Mouse (Mus musculus) forebrain, embryonic 16.5 days (tissue): ENCODE measurements around the gene Smchd1. TPM values are rescaled to one million over a fixed set of nuclear protein-coding genes. Genes with fewer than 3 reads are reported as not detected.

Experiments used
- ATAC-seq: fragments of 200-750 bp; cut with Nextera tagmentation; 2 replicates; pipeline ENCODE4 v1.8.0; 2017; ENCODE audit warnings: mild to moderate bottlenecking, moderate library complexity
- H3K27ac ChIP-seq: fragments of 300-500 bp; sonication (generic); 2 replicates; pipeline ENCODE4 v1.5.1; 2014; ENCODE audit warnings: low read length, control low read depth
- H3K27me3 ChIP-seq: fragments of 300-500 bp; sonication (generic); replicated peaks from 2 replicates; pipeline ENCODE4 v1.6.1; 2014; ENCODE audit warnings: low read length; ENCODE audit not compliant: control insufficient read depth, insufficient read depth
- H3K36me3 ChIP-seq: fragments of 300-500 bp; sonication (generic); 2 replicates; pipeline ENCODE4 v1.6.1; 2014; ENCODE audit not compliant: control insufficient read depth, insufficient read depth
- H3K4me1 ChIP-seq: fragments of 300-500 bp; sonication (generic); replicated peaks from 2 replicates; pipeline ENCODE4 v1.6.1; 2014; ENCODE audit warnings: low read length; ENCODE audit not compliant: control insufficient read depth, insufficient read depth
- H3K4me2 ChIP-seq: fragments of 300-500 bp; sonication (generic); 2 replicates; pipeline ENCODE4 v1.6.1; 2014; ENCODE audit warnings: mild to moderate bottlenecking, low read length, control low read depth
- H3K4me3 ChIP-seq: fragments of 300-500 bp; sonication (generic); replicated peaks from 2 replicates; pipeline ENCODE4 v1.5.1; 2014; ENCODE audit warnings: mild to moderate bottlenecking, low read length, control low read depth
- H3K9ac ChIP-seq: fragments of 300-500 bp; sonication (generic); replicated peaks from 2 replicates; pipeline ENCODE4 v1.6.1; 2014; ENCODE audit warnings: low read depth, low read length, control low read depth
- H3K9me3 ChIP-seq: fragments of 300-500 bp; sonication (generic); 2 replicates; pipeline ENCODE4 v1.6.1; 2016; ENCODE audit warnings: low read length; ENCODE audit not compliant: control insufficient read depth
- WGBS: fragments of 180-500 bp; shearing (Covaris S2); extraction: QIAGEN DNeasy Blood & Tissue Kit; methylation state at CpG from one replicate; pipeline ENCODE4 v1.1.7; 2014; 5-methylcytosine and 5-hydroxymethylcytosine counted together
- polyA plus RNA-seq: library from polyadenylated mRNA; unstranded; fragments of >200 nt; fragmentation: Nextera tagmentation; extraction: Ambion mirVana; gene quantifications from 2 replicates; pipeline ENCODE4 v1.2.1, GENCODE M21; 2015

Gene Smchd1
- polyA plus RNA-seq, 1 experiment from 2014 or later = 53.4 TPM

DNA sequence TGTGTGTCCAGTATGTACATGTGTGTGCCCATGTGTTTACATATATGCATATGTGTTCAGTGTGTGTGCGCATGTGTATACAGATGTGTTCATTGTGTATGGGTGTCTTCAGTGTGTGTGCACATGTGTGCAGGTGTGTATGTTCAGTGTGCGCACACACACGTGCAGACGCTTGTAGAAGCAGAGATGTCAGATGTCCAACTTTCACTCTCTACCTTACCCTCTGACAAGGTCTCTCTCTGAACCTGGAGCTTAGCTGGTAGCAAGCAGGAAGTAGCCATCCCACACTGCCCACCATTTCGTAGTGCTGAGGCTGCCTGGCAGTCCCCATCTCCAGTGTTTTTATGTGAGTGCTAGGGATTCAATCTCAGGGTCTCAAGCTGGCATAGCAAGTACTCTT lies 166.8 kb downstream of the Smchd1 start:
- Histone ChIP-seq H3K4me1 (peaks cover 12% of the 10 kb centered on the region), H3K4me3 (no peak overlapping the region), H3K9me3 (no peaks in the 10 kb centered on the region), H3K4me2 (no peak overlapping the region), H3K27me3 (peaks cover 21% of the 10 kb centered on the region), H3K9ac (no peak overlapping the region), H3K36me3 (no peaks in the 10 kb centered on the region), H3K27ac (no peak overlapping the region)
- 93% methylated on average over 5 of the region's 5 CpGs for WGBS
- ATAC-seq = no peak

DNA sequence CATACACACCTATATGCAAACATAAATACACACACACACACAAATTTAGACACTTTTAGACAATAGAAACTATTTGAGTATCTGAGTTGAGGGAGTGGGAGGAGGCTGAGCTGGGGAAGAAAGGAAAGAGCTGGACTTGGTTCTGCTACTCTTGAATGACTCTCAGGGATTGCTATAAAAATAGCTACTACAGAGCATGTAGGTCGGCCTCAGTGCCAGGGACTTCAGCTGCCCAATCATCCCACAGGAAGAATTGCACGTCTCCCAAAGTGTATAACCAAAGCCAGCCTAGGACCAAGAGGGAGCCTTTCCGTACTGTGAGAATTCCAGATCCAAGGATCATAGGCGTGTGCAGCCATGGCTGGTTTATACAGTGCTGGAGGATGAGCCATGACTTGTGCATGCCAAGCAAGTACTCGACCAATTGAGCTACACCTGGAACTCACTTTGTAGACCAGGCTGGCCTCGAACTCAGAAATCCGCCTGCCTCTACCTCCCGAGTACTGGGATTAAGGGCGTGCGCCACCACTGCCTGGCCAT lies 167.8 kb downstream of the Smchd1 start:
- ATAC-seq = no peak
- H3K4me1 ChIP-seq = peaks cover 12% of the 10 kb centered on the region
- no peaks in the 10 kb centered on the region for H3K36me3 ChIP-seq
- H3K9ac ChIP-seq = no peak overlapping the region
- H3K27ac ChIP-seq = no peak overlapping the region
- no peak overlapping the region for H3K4me2 ChIP-seq
- no peaks in the 10 kb centered on the region for H3K9me3 ChIP-seq
- WGBS = 85% methylated on average over 10 of the region's 10 CpGs
- H3K4me3 ChIP-seq = no peak overlapping the region
- H3K27me3 ChIP-seq = peaks cover 21% of the 10 kb centered on the region

DNA sequence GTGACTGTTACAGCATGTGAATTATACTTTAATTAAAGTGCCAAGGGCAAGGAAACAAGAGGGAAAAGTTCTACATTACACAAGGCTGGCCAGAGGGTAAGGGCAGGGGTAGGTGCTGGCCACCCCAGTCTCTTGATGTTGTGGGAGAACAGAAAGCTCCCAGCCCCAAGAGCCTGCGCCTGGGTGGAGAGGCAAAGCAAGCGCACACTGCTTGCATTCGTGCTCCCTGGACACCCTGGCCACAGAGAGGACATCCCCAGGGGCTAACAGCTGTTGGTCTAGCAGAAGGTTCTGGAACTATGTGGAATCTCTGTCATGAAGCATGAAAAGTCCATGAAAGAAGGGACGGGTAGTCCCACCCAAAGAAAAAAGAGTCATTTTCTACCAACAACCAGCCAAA lies 168.4 kb downstream of the Smchd1 start:
- no peak overlapping the region for H3K9ac ChIP-seq
- no peak overlapping the region for H3K4me2 ChIP-seq
- peaks cover 17% of the 10 kb centered on the region for H3K27me3 ChIP-seq
- no peaks in the 10 kb centered on the region for H3K9me3 ChIP-seq
- peaks cover 12% of the 10 kb centered on the region for H3K4me1 ChIP-seq
- H3K36me3 ChIP-seq = no peaks in the 10 kb centered on the region
- WGBS = 92% methylated on average over 4 of the region's 4 CpGs
- no peak overlapping the region for H3K27ac ChIP-seq
- H3K4me3 ChIP-seq = no peak overlapping the region
- ATAC-seq = no peak

DNA sequence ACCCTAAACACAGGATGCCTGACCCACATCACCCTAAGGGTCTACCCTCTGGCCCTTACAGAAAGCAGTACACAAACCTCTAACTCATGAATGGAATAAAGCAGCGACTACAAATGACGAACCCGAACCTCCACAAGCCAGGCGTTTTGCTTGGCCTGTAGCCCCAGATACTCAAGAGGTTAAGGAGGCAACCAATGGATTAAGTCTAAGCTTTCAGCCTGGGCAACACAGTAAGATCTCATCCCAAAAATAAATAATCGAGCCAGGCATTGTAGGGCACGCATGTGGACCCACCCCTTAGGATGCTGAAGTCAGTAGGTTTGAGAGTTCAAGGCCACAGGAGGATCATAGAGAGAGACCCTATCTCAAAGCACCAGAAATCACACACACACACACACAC lies 169.1 kb downstream of the Smchd1 start:
- Histone ChIP-seq H3K27me3 (peaks cover 15% of the 10 kb centered on the region), H3K27ac (no peak overlapping the region), H3K36me3 (no peaks in the 10 kb centered on the region), H3K4me1 (peaks cover 12% of the 10 kb centered on the region), H3K4me3 (no peak overlapping the region), H3K9me3 (no peaks in the 10 kb centered on the region), H3K9ac (no peak overlapping the region), H3K4me2 (no peak overlapping the region)
- no peak for ATAC-seq
- WGBS = 91% methylated on average over 6 of the region's 6 CpGs

DNA sequence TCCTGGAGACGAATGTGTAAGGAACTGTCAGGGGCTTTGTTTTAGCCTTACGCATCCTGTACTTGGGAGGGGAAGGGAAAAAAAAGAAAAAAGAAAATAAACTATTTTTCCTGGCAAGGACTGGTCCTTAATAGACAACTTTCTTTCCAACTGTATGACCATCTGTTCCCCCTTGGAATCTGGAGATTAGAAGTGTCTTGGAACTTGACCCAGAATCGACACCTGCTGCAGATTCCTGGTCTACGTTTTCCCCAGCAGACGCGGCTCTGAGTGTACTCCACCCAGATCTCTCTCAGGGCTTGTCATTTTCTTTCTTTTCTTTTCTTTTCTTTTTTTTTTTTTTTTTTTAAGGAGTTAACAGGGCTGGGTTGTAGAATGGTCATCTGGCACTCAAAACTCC lies 171.7 kb downstream of the Smchd1 start:
- Histone ChIP-seq H3K9ac (no peak overlapping the region), H3K4me1 (no peaks in the 10 kb centered on the region), H3K27ac (no peak overlapping the region), H3K9me3 (no peaks in the 10 kb centered on the region), H3K27me3 (no peaks in the 10 kb centered on the region), H3K4me2 (no peak overlapping the region), H3K4me3 (no peak overlapping the region), H3K36me3 (no peaks in the 10 kb centered on the region)
- ATAC-seq = no peak
- 61% methylated on average over 6 of the region's 6 CpGs for WGBS

DNA sequence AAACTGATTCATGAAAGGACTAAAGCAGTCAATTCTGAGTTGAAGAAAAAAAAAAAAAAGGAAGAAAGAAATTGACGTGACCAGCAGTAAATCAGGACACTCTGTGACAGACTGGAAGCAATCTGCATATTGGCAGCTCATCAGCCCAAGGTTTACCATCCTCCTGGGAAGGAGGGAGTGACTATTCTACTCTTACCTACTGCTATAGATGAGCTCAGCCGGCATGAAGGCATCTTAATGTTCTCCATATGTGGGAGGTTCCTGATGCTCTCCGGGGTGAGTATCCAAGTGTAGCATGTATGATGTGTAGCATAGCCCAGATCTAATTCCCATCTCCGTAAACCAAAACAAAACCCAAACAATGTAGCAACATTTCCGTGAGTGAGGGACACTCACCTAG lies 173.7 kb downstream of the Smchd1 start:
- no peak for ATAC-seq
- no peaks in the 10 kb centered on the region for H3K36me3 ChIP-seq

DNA sequence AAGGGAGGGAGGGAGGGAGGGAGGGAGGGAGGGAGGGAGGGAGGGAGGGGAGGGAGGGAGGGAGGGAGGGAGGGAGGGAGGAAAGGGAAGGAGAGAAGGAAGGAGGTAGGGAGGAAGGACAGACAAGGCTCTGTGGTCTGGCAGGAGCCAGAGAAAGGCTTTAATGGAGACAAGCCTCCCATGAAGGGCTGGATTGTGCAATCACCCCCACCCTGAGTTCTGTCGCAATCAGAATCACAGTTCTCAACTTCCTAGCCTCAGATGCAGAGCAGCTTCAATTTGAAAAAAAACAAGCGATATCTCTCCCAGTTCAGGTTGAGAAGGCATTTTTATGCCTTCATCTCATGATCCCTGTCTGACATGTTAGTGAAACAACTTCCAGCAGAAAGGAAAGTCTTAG lies 174.8 kb downstream of the Smchd1 start:
- no peaks in the 10 kb centered on the region for H3K36me3 ChIP-seq
- H3K9me3 ChIP-seq = no peaks in the 10 kb centered on the region
- no peaks in the 10 kb centered on the region for H3K27me3 ChIP-seq
- no peak overlapping the region for H3K9ac ChIP-seq
- no peak overlapping the region for H3K4me3 ChIP-seq
- H3K27ac ChIP-seq = no peak overlapping the region
- H3K4me1 ChIP-seq = no peaks in the 10 kb centered on the region
- 97% methylated on average over 2 of the region's 2 CpGs for WGBS
- ATAC-seq = no peak
- no peak overlapping the region for H3K4me2 ChIP-seq

More for the DNA sequence above, 173.7 kb downstream of the Smchd1 start:
- H3K4me2 ChIP-seq = no peak overlapping the region
- H3K27me3 ChIP-seq = no peaks in the 10 kb centered on the region
- H3K4me1 ChIP-seq = no peaks in the 10 kb centered on the region
- no peak overlapping the region for H3K27ac ChIP-seq
- H3K9ac ChIP-seq = no peak overlapping the region
- no peaks in the 10 kb centered on the region for H3K9me3 ChIP-seq
- no peak overlapping the region for H3K4me3 ChIP-seq
- 75% methylated on average over 5 of the region's 5 CpGs for WGBS

DNA sequence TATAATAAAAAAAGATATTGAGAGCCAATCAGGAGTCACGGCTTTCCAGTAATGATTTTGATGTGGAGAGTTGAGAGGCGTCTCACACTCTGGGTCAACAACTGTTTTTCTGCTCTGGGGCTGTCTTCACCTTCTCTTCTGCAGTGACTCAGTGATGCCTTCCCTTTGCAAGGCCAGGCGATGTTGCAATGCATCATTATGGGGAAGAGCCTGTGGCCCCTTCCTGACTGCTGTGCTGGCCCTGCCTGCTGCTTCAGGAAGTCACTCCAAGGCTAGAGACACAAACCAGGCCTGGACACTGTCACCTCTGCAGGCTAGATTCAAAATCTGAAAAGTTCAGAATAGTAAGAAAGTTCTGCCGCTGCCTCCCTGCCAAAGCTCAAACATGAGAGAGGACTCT lies 175.3 kb downstream of the Smchd1 start:
- Histone ChIP-seq H3K4me1 (no peaks in the 10 kb centered on the region), H3K4me3 (no peak overlapping the region), H3K9me3 (no peaks in the 10 kb centered on the region), H3K27me3 (no peaks in the 10 kb centered on the region), H3K4me2 (no peak overlapping the region), H3K27ac (no peak overlapping the region), H3K36me3 (no peaks in the 10 kb centered on the region), H3K9ac (no peak overlapping the region)
- 94% methylated on average over 4 of the region's 4 CpGs for WGBS
- no peak for ATAC-seq

DNA sequence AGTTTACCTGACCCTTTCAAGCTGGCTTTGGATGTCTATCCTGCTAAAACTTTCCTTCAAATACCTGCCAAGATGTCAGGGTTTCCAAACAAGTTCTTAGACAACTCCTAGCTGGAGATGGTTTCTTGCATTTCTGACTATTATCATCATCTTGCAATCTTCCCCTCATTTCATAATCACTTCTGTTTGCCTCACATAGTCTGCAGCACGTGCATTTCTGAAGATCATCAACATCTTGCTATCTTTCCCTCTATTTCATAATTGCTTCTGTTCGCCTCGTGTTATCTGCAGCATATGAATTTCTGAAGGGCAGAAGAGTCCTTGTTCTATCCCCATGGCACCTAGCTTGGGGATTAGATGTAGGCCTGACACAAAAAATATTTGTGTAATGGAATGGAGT lies 180.6 kb downstream of the Smchd1 start:
- Histone ChIP-seq H3K4me1 (no peaks in the 10 kb centered on the region), H3K27me3 (no peaks in the 10 kb centered on the region), H3K36me3 (no peaks in the 10 kb centered on the region), H3K9ac (no peak overlapping the region), H3K4me2 (no peak overlapping the region), H3K4me3 (no peak overlapping the region), H3K9me3 (no peaks in the 10 kb centered on the region), H3K27ac (no peak overlapping the region)
- 87% methylated on average over 3 of the region's 3 CpGs for WGBS
- no peak for ATAC-seq
